Mouse (Mus musculus) hindbrain, embryonic 15.5 days (tissue): Measurements from ENCODE around the gene Gm597. TPM values are rescaled to one million over a fixed set of nuclear protein-coding genes. Genes with fewer than 3 reads are reported as not detected.

ENCODE experiments used
- ATAC-seq: fragments of 200-750 bp; cut with Nextera tagmentation; 2 replicates; pipeline ENCODE4 v1.8.0; 2017; ENCODE audit warnings: low read depth, moderate number of reproducible peaks, moderate TSS enrichment; ENCODE audit not compliant: low FRiP score
- H3K27ac ChIP-seq: fragments of 300-500 bp; sonication (generic); replicated peaks from 2 replicates; pipeline ENCODE4 v1.5.1; 2015; ENCODE audit warnings: mild to moderate bottlenecking, inconsistent platforms
- H3K27me3 ChIP-seq: fragments of 300-500 bp; sonication (generic); 2 replicates; pipeline ENCODE4 v1.6.1; 2015; ENCODE audit warnings: control low read depth, inconsistent platforms
- H3K36me3 ChIP-seq: fragments of 300-500 bp; sonication (generic); 2 replicates; pipeline ENCODE4 v1.6.1; 2015; ENCODE audit warnings: control low read depth, inconsistent platforms
- H3K4me1 ChIP-seq: fragments of 300-500 bp; sonication (generic); replicated peaks from 2 replicates; pipeline ENCODE4 v1.6.1; 2015; ENCODE audit warnings: control low read depth, inconsistent platforms
- H3K4me2 ChIP-seq: fragments of 300-500 bp; sonication (generic); 2 replicates; pipeline ENCODE4 v1.6.1; 2015; ENCODE audit warnings: moderate library complexity, mild to moderate bottlenecking, inconsistent platforms
- H3K4me3 ChIP-seq: fragments of 300-500 bp; sonication (generic); 2 replicates; pipeline ENCODE4 v1.5.1; 2015; ENCODE audit warnings: mild to moderate bottlenecking, inconsistent platforms
- H3K9ac ChIP-seq: fragments of 300-500 bp; sonication (generic); 2 replicates; pipeline ENCODE4 v1.6.1; 2015; ENCODE audit warnings: inconsistent platforms
- H3K9me3 ChIP-seq: fragments of 300-500 bp; sonication (generic); 2 replicates; pipeline ENCODE4 v1.6.1; 2016; ENCODE audit warnings: control low read depth, inconsistent platforms
- WGBS: fragments of 180-500 bp; shearing (Covaris S2); methylation state at CpG from one replicate; pipeline ENCODE4 v1.1.7; 2015; 5-methylcytosine and 5-hydroxymethylcytosine counted together
- polyA plus RNA-seq: library from polyadenylated mRNA; unstranded; fragments of >200 nt; fragmentation: Nextera tagmentation; extraction: Ambion mirVana; gene quantifications from 2 replicates; pipeline ENCODE4 v1.2.1, GENCODE M21; 2015

Gene Gm597
- not detected in 2 replicates for polyA plus RNA-seq

DNA sequence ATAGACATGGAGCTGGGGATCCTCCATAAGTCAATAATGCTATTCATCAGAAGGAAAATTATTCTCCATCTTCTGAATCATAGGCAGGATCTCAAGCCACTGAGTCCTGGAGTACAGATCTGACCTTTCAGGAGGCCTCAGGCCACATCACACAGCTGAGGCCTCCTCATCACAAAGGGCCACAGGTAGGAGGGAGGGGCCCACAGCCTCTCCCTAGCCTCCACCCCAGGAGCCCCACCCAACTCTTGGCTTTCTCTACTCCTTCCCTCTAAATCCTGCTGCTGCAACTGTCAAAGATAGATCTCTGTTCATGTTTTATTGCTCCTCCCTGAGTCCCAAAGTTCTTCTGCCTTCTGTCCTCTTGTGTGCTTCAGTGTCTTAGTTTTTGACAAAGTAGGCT is at the start of gene Gm597:
Gm597 (minus strand) TSS at position 101 of the 400 bp plus-strand sequence.
- Histone ChIP-seq H3K9me3 (no peaks in the 10 kb centered on the region), H3K36me3 (no peaks in the 10 kb centered on the region), H3K4me3 (no peak within 1 kb of the TSS), H3K27me3 (no peaks in the 10 kb centered on the region), H3K9ac (no peak within 1 kb of the TSS), H3K4me1 (no peaks in the 10 kb centered on the region), H3K4me2 (no peak within 1 kb of the TSS), H3K27ac (no peak within 1 kb of the TSS)
- no peak for ATAC-seq

DNA sequence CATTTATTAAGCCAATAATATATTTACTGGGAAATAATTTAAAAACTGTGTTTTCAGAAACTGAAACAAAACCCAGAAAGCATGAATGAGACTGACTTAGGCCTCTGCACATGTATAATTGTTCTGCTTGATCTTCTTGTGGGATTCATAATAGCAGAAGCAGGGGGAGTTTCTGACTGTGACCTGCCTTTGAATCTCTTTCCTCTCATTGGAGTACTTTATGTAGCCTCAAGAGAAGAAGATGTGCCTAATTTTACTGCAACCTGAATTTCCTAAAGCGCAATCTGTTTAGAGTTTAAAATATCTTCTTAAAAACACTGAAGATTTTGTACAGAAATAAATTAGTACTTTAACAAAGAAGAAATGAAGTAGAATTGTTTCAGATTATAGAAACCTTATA is 27.6 kb upstream of the Gm597 start:
- Histone ChIP-seq H3K9ac (no peak overlapping the region), H3K4me3 (no peak overlapping the region), H3K27ac (no peak overlapping the region), H3K36me3 (no peaks in the 10 kb centered on the region), H3K9me3 (no peaks in the 10 kb centered on the region), H3K27me3 (no peaks in the 10 kb centered on the region), H3K4me2 (no peak overlapping the region), H3K4me1 (no peaks in the 10 kb centered on the region)
- ATAC-seq: no peak
- WGBS: 88% methylated on average over 1 of the region's 1 CpGs

DNA sequence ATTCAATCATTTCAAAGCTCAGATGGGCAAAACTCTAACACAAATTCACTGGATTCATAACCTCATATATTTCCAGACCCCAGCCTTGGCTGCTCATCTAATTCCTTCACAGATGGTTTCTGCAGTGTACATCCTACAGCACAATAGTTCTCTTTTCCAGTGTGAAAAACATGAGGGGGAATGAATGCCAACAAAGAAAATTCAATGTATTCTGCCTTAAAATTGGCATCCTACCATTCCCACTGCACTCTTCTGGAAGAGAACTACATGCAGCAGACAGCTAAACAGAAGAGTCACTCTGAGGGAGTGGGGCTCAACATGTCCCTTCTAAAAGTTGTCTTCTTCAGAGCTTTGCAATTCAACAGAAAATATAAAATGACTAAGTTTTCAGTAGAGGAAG is 26.6 kb upstream of the Gm597 start:
- ATAC-seq: no peak
- H3K4me3 ChIP-seq: no peak overlapping the region
- H3K36me3 ChIP-seq: no peaks in the 10 kb centered on the region
- H3K4me2 ChIP-seq: no peak overlapping the region
- H3K27me3 ChIP-seq: no peaks in the 10 kb centered on the region
- no peaks in the 10 kb centered on the region for H3K4me1 ChIP-seq
- H3K9ac ChIP-seq: no peak overlapping the region
- H3K9me3 ChIP-seq: no peaks in the 10 kb centered on the region
- H3K27ac ChIP-seq: no peak overlapping the region

DNA sequence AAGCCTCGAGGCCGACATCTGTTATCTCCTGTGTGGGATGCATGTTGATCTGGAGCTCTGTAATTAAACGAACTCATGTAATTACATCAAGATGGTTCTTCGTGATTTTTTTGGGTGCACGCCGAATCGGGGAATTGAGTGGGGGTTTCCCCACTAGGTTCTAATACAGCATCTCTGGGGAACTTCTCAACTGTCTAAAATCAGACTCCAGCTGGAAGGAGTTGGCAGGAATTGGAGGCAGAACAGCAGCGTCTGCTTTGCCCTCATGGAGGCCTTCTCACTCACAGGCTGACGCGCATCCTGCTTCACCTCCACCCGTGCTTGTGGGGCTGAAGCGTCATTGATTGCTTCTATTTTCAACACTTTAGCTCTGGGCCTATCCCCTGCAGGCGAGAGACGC is 20.8 kb upstream of the Gm597 start:
- Histone ChIP-seq H3K9ac (no peak overlapping the region), H3K4me2 (no peak overlapping the region), H3K27ac (no peak overlapping the region), H3K27me3 (no peaks in the 10 kb centered on the region), H3K36me3 (no peaks in the 10 kb centered on the region), H3K4me1 (no peaks in the 10 kb centered on the region), H3K4me3 (no peak overlapping the region), H3K9me3 (no peaks in the 10 kb centered on the region)
- ATAC-seq: no peak
- WGBS: 89% methylated on average over 14 of the region's 14 CpGs
